Mouse (Mus musculus): ENCODE data around the gene Stx17. TPM values are rescaled to one million over a fixed set of nuclear protein-coding genes. Genes with fewer than 3 reads are reported as not detected.

The Stx17 gene
- 16.4 and 18.8 TPM in 2 replicates for polyA plus RNA-seq (2021; fragmentation: Nextera tagmentation)
- long read RNA-seq, experiment 1, full-length matches to known transcripts, result 21 of 50 reads
- long read RNA-seq, experiment 1, partial matches to known transcripts, result 3 of 50 reads
- long read RNA-seq, experiment 1, other reads (novel, unspliced or antisense), result 26 of 50 reads
- long read RNA-seq, experiment 2, full-length matches to known transcripts, result 8 of 19 reads
- long read RNA-seq, experiment 2, partial matches to known transcripts, result 2 of 19 reads
- long read RNA-seq, experiment 2, other reads (novel, unspliced or antisense), result 9 of 19 reads

DNA sequence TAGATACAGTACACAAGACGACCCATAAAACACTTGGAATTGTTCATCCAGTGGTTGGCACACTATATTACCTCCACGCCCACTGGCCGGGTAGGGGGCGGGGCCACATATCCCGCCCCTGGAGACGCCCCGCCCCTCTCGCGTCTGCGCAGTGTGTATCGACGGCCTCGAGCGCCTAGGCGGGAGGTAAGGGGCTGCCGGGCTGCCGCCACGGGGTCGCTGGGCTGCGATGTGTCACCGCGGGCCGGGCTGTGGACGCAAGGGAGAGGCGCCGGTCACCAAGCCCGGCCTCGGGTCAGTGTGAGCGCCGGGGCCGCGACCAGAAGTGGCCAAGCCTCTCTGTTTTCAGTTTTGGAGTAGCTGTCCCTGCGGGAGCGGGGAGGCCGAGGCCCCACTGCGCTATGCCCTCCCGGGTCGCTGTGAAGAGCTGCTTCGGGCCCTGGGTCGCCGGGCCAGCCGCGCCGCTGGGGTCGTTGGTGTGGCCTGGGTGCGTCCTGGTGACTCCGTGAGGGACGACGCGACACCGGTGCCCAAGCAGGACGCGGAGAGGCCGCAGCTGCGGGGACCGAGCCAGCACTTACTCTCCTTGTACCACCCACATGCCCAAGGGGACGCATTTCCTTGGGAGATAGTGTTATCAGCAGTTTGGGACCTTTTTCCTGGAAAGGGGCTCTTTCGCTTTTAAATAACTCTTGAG is at the start of gene Stx17:
Gene Stx17 (plus strand): TSS at position 143 of the 697 bp plus-strand sequence.

Other genes with a start within 250 kb of the Stx17 start
- gene Nr4a3, start 79.8 kb upstream of the Stx17 start, polyA plus RNA-seq (2021; fragmentation: Nextera tagmentation), result 3.8 and 12.9 TPM in 2 replicates
- gene Erp44, start 154.6 kb downstream of the Stx17 start, polyA plus RNA-seq (2021; fragmentation: Nextera tagmentation), result 33.6 and 34.2 TPM in 2 replicates
- gene Invs, start 154.8 kb downstream of the Stx17 start, polyA plus RNA-seq (2021; fragmentation: Nextera tagmentation), result 0.74 and 0.92 TPM in 2 replicates

All from left cerebral cortex, adult 6 months (tissue).